Mouse (Mus musculus) left cerebral cortex, adult 2 months (tissue): ENCODE data around the gene Hcst. TPM values are rescaled to one million over a fixed set of nuclear protein-coding genes. Genes with fewer than 3 reads are reported as not detected.

Experiments used
- DNase-seq, 2 experiments: peaks; one replicate each; pipeline ENCODE4 v3.0.0; 2021 to 2022; ENCODE audit warnings: low spot score in 2 of 2, mixed read lengths in 1 of 2; ENCODE audit errors: extremely low spot score in 1 of 2
- H3K27ac ChIP-seq: fragments of 200-600 bp; 2 replicates; pipeline ENCODE4 v1.8.1; 2022
- H3K4me3 ChIP-seq: fragments of 200-600 bp; 2 replicates; pipeline ENCODE4 v1.8.1; 2022
- CTCF ChIP-seq: fragments of 200-600 bp; IDR thresholded peaks from 2 replicates; pipeline ENCODE4 v1.8.1; 2022; ENCODE audit warnings: antibody characterized with exemption, mild to moderate bottlenecking, moderate library complexity
- intact Hi-C: fragments of 180-260 bp; cut with DNase I; formaldehyde crosslinking; loops from one replicate; pipeline ENCODE4 v1.15.1; 2025
- long read RNA-seq, 2 experiments: library from polyadenylated mRNA; stranded (forward); transcript quantifications; one replicate each; pipeline ENCODE4 v2.0.0; 2021; ENCODE audit warnings: borderline mapping rate in 2 of 2
- total RNA-seq, 2 experiments: library from RNA; stranded (reverse); gene quantifications; 2 replicates each; pipeline ENCODE4 v1.2.3; 2021

The Hcst gene
- 1 to 10 TPM in 1 of 2 experiments, not detected in 1; 3.1 TPM for total RNA-seq
- long read RNA-seq, experiment 1 = 0 reads
- long read RNA-seq, experiment 2 = 0 reads

DNA sequence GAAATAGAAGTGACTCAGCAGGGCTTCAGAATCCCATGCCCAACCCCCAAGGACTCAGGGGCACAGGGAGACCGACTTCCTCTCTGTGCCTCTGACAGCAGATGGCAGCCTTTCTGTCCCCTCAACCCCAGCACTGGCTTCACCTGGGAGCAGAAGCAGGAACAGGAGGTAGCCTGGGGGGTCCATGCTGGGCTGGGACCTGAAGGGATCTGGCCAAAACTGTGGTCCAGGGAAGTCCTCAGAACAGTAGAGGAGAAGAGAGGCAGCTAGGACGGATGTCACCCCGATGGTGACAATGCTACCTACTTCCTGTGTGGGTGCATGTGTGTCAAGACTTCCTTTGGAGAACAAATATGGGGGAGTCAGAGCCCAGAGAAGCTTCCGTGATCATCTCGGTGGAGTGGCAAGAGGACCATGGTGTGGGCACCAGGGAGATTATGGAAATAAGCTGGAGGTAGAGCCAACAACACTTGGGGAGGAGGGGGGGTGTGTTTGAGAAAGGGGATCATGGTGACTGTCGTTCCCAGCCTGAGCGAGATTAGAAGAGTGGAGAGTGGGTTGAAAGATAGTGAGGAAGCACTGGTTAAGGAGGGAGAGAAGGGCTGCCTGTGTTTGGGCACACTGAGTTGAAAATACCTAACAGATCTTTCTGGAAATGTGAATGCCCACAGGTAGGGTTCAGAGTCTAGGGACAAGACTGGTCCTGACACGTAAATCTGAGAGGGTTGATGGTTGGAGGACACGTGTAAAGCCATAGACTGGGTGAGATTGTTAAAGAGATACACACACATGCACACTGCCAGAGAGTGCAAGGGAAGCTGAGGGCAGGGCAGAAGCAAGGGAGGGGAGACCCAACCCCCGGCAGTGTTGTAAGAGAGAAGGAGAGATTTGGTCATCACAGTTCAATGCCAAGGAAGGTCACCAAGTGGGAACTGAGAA lies at the start of gene Hcst:
Gene Hcst, minus strand, starts transcription at position 294 of the 939 bp plus-strand sequence.
- no peak within 1 kb of the TSS for H3K27ac ChIP-seq
- intact Hi-C loops = no loop called here
- TF ChIP-seq CTCF = no peak
- no peak within 1 kb of the TSS for H3K4me3 ChIP-seq
- DNase-seq = no peak

DNA sequence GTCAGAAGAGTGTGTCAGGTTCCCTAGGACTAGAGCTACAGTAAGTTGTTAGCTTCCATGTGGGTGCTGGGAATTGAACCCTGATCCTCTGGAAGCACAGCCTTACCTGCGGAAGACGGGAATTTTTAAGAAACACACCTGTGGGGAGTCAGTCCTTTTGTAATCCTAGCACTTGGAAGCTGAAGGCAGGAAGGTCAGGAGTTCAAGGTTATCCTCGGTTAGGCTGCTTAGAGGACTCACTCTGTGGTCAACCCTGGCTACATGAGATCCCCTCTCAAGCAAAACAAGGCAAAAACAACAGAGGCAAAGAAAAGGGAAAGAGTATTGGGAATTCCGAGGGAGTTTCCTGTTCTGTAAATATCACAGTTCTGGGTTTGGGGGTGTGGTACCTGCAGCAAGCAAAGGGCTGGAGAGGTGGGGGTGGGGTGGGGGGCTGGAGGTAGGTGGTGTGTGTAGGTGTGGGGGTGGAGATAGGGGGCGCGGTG lies 45.2 kb upstream of the Hcst start:
- no peak for TF ChIP-seq CTCF
- intact Hi-C loops = no loop called here
- no peak for DNase-seq
- H3K4me3 ChIP-seq = no peak overlapping the region
- H3K27ac ChIP-seq = no peak overlapping the region

DNA sequence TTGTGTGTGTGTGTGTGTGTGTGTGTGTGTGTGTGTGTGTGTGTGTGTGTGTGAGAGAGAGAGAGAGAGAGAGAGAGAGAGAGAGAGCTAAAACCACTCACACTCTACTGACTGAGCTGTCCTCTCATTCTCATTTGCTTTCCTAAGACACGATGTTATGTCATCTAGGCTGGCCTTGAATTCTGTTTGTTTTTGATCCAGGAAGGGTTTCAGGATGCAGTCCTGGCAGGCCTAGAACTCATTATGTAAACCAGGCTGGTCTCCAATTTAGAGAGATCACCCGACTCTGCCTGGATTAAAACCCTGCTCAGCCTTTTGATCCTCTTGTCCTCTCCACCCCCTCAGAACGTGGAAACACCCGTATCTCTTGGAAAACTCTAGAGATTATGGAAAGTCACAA lies 44.3 kb upstream of the Hcst start:
- intact Hi-C loops = no loop called here
- DNase-seq = no peak
- Histone ChIP-seq H3K27ac (no peak overlapping the region), H3K4me3 (no peak overlapping the region)
- no peak for TF ChIP-seq CTCF

DNA sequence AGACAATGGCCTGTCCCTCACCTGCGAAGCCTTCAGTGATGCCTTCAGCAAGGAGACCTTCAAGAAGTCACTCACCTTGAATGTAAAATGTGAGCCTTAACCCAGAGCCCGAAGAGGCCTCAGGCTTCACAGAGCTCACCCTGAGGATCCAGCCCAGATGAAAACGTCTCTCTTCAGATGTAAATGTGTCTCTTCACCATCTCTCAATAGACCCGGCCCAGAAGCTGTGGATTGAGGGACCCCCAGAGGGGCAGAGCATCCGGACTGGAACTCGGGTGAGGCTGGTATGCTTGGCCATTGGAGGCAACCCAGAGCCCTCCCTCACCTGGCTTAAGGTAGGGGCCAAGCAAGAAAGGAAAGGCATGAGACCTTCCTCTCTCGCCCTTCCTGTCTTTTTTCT lies 43.9 kb upstream of the Hcst start:
- H3K27ac ChIP-seq = no peak overlapping the region
- H3K4me3 ChIP-seq = no peak overlapping the region
- no peak for TF ChIP-seq CTCF
- intact Hi-C loops = no loop called here
- DNase-seq = no peak

DNA sequence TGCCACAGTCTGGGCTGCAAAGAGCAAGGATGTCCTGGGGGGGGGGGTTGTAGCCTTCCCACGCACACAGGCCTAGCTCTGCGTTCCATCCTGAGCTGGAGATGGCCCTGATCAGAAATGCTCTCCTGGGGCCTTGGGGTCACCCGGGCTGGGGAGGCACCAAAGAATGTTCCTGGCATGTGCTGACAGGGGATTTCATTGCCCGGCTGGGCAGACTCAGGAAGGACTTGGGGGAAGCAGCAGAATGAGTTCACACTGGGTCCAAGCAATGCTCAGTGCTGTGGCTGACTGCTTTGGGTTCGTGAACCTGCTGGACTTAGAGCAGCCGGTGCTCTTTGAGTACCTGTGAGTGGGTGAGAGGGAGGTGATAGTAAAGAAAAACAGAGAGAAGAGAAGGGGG lies 39.8 kb upstream of the Hcst start:
- DNase-seq = no peak
- no peak for TF ChIP-seq CTCF
- intact Hi-C loops = no loop called here
- H3K27ac ChIP-seq = no peak overlapping the region
- H3K4me3 ChIP-seq = no peak overlapping the region

DNA sequence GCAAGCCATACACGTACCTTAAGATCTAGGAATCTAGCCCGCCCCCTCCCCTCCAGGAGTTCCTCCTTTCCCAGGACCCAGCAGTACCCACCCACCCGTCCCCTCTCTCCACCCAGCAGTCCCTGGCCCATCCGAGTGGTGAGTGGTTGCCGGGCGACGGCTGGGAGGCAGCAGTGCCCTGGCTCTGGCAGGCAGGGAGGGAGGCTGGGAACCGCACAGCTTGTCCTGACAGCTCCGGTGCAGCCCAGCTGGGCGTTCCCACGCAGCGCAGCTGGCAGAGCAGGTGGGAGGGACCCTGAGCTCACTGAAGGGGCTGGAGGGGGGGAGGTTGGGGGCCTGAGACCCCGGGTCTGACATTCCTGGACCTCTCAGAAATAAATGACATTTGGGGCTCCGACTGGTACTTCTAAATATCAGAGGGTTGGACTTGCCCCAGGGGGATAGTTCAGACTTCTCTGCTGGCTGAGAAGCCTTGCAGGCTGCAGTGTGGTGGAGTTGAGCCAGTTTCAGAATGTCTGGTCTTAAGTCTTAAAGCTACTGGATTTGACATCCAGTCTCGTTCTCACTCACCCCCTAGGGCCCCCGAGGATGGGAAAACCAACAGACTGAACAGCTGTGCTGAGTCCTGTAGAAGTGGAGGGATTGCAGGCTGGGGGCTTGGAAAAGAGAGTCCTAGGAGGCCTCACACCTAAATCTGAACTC lies 38.1 kb upstream of the Hcst start, which contains the start of the genes Kirrel2 and Nphs1:
Gene Kirrel2, minus strand, starts transcription at position 62 of the 702 bp plus-strand sequence.
Gene Nphs1, plus strand, starts transcription at position 687 of the 702 bp plus-strand sequence.
- peak within 1 kb of the TSS; percentile 72 for H3K27ac ChIP-seq
- intact Hi-C loops = no loop called here
- DNase-seq = peak; percentile 64 to 67
- H3K4me3 ChIP-seq = peak within 1 kb of the TSS; percentile 45
- no peak for TF ChIP-seq CTCF

DNA sequence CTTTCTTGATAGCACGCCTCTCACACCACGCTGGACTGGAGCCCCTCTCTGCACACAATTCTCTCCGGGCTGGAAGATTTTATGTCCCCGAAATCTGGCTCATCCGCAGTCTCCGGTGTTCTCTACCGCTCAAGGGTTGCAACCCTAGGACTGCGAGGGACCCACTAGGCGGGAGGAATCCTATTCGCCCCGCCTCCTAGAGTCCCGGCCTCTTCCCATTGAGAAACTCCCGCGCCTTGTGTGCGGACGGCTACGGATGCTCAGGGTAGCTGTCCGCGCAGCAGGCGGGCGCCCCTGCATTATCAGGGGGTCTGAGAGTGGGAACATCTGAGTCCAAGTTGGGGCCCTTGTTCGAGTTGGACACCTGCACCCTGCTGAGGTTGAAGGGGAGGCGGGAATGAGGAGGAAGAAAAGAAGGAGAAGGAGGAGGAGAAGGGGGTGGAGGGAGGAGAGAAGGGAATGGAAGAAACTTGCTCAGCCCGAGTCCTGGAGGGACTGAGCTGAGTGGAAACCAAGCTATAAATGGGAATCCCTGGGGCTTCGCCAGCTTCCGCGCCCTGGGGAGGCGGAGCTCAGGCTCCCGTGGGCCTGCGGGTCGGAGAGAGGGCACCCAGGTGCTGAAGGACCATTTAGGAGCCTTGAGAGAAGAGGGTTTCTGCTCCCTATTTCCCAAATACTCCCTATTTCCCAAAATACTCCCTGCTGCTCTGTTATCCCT lies 37.4 kb upstream of the Hcst start:
- intact Hi-C loops = no loop called here
- peak in 1 of 2 experiments; percentile 26 for DNase-seq
- peak overlapping the region; percentile 45 for H3K4me3 ChIP-seq
- peak overlapping the region; percentile 72 for H3K27ac ChIP-seq
- TF ChIP-seq CTCF = no peak

DNA sequence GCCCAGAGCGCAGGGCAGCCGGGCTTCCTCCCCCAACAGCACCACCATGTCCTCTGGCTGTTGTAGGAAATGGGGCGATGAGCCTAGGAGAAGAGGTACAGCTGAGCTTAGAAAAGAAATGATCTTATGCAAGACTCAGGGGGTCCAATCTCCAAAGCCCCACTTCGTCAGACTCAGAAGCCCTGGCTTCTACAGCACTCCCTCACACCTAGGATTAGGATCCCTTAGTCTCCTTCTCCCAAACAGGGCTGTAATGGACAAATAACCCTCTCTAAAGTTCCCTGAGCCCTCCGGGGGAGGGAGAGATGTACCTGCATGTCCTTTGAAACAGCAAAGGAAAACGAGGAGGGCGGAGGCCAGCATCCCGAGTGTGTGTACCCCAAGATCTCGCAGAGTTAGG lies 36.8 kb upstream of the Hcst start:
- no peak for DNase-seq
- peak overlapping the region; percentile 45 for H3K4me3 ChIP-seq
- intact Hi-C loops = no loop called here
- no peak for TF ChIP-seq CTCF
- no peak overlapping the region for H3K27ac ChIP-seq

DNA sequence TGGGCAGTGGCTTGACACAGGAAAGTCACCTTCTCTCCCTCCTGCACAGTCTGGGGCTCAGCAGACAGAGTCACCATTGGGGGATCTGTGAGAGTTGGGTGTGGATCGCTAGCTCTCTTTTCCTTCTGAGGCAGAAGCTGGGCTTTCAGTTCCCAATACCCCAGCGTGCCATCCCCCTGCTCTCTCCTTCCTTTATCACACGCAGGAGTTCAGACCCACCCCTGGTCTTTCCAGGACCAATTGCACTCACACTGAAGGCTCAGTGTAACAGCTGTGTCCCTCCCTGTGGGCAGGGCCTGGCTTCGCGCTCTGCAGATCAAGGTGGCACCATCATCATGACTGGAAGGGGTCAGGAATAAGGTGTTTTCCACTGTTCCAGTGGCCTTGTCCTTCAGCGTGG lies 34.6 kb upstream of the Hcst start:
- intact Hi-C loops = no loop called here
- H3K4me3 ChIP-seq = no peak overlapping the region
- no peak for TF ChIP-seq CTCF
- no peak overlapping the region for H3K27ac ChIP-seq
- DNase-seq = no peak

DNA sequence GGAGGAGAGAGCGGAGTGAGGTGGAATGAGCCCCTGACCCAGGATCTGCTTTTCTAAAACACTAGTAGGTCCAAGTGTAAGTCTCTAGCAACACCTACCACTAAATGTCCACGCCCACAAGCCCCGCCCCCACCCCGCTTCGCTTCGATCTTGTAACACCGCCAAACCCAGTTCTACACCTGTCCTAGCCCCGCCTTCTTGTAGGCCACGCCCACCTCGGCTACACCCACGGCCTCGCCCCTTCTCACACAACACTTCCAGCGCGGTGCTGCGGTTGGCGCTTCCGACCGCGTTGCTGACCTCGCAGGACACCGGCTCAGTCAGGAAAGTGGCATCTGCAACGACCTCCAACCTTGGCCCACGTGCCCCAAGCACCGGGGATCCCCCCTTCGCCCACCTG lies 34.1 kb upstream of the Hcst start:
- intact Hi-C loops = no loop called here
- Histone ChIP-seq H3K27ac (no peak overlapping the region), H3K4me3 (no peak overlapping the region)
- TF ChIP-seq CTCF = no peak
- no peak for DNase-seq

DNA sequence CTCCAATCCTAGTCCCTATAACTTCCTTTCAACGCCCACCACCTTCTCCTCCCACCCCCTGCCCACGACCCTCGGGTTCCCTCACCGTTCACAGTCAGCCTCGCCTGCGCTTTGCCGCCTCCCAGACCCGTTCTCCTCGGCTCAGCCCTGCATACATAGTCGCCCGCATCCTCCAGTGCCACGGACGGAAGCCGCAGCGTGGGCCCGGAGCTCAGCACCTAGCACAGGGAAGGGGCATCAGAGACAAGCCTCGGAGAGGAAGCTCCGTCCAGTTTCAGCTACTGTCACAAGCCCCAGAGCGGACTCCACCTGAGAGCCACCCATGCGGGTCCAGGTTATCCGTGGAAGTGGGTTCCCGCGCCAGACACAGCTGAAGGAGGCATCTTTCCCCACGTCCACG lies 33.7 kb upstream of the Hcst start:
- H3K4me3 ChIP-seq = no peak overlapping the region
- intact Hi-C loops = no loop called here
- DNase-seq = peak in 1 of 2 experiments; percentile 30
- TF ChIP-seq CTCF = no peak
- H3K27ac ChIP-seq = no peak overlapping the region

DNA sequence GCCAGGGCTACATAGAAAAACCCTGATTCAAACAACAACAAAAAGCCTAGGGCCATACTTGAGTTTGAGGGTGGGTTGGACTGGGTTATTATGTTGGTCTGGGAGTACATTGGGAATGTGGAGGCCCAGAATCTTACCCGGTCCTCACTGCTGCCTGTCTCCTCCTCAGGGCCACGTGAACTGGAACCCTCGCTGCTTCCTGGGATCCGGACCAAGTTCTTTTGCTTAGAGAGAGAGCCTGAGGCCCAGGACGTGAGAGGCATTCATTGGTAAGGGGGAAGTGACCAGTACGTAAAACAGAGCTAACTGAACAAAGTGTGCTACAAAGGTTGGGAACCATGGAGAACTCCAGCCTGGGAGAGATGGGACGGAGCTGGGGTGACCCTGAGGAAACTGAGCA lies 30.6 kb upstream of the Hcst start:
- intact Hi-C loops = no loop called here
- H3K27ac ChIP-seq = peak overlapping the region; percentile 44; the same call in 1 of the 2 replicates
- no peak for TF ChIP-seq CTCF
- no peak for DNase-seq
- no peak overlapping the region for H3K4me3 ChIP-seq
